ENCODE assay signal across 8 mouse cellular contexts in genomic region chr10:93160497-93160806, GRCm38 (mm10). TPM values are rescaled to one million over a fixed set of nuclear protein-coding genes. Genes with fewer than 3 reads are reported as not detected.
DNase-seq lines count a peak whose midpoint lies in the region; ATAC-seq and TF ChIP-seq lines count a peak whose summit lies in the region.

No protein-coding gene starts in this region.

- H3K36me3 ChIP-seq in hindbrain, embryonic 16.5 days (ENCODE audit: control insufficient read depth, insufficient read depth, low read length), result no peaks in the 10 kb centered on the region
- no peaks in the 10 kb centered on the region for H3K36me3 ChIP-seq in midbrain, embryonic 11.5 days (ENCODE audit: control insufficient read depth, insufficient read depth, low read length)

- peak; percentile 93; the same call in 1 of the 2 replicates for TF ChIP-seq CTCF in gastrocnemius, adult 2 months (IDR thresholded peaks at IDR 0.05)

- peak overlapping the region; percentile 99 for H3K9ac ChIP-seq in hindbrain, embryonic 16.5 days (ENCODE audit: low read depth, low read length)
- H3K9ac ChIP-seq in midbrain, embryonic 11.5 days (ENCODE audit: low read length), result peak overlapping the region; percentile 98

- peak; percentile 87 to 97 for DNase-seq in adrenal gland, adult (ENCODE audit: inconsistent age in 2 of 2, low spot score in 1 of 2)
- peak; percentile 90 for DNase-seq in gastrocnemius, adult 2 months
- DNase-seq in left cerebral cortex, postnatal 4 days, result peak; percentile 91
- peak; percentile 99 for DNase-seq in midbrain, embryonic 11.5 days (ENCODE audit: low spot score, missing footprints)
- DNase-seq in skeletal muscle tissue, adult 2 months (ENCODE audit: low read depth, low spot score), result peak; percentile 77
- peak; percentile 90 for DNase-seq in yolk sac, embryonic 10.5 days (ENCODE audit: low spot score)

- 0% methylated on average over 26 of the region's 26 CpGs for WGBS in hindbrain, embryonic 16.5 days
- under 1% methylated on average over 26 of the region's 26 CpGs for WGBS in midbrain, embryonic 11.5 days

- H3K4me1 ChIP-seq in hindbrain, embryonic 16.5 days (ENCODE audit: control insufficient read depth, insufficient read depth, low read depth, low read length), result peaks cover 6% of the 10 kb centered on the region
- H3K4me1 ChIP-seq in midbrain, embryonic 11.5 days (ENCODE audit: control insufficient read depth, insufficient read depth, low read length), result peaks cover 22% of the 10 kb centered on the region

- peak overlapping the region; percentile 74 for H3K4me2 ChIP-seq in hindbrain, embryonic 16.5 days (ENCODE audit: low read length)
- peak overlapping the region; percentile 70 for H3K4me2 ChIP-seq in midbrain, embryonic 11.5 days

- intact Hi-C loops in gastrocnemius, adult 2 months (cut with DNase I), result loop anchor here (1.0 to 5.0 kb wide), 4 partner anchors 72 to 267 kb away; no protein-coding TSS in a partner anchor
- intact Hi-C loops in left cerebral cortex, postnatal 4 days (cut with DNase I), result loop anchor here (5.0 to 10.0 kb wide), 3 partner anchors 54 to 117 kb away; no protein-coding TSS in a partner anchor

- H3K27me3 ChIP-seq in hindbrain, embryonic 16.5 days (replicated peaks; ENCODE audit: control insufficient read depth, insufficient read depth, low read length), result no peaks in the 10 kb centered on the region
- no peaks in the 10 kb centered on the region for H3K27me3 ChIP-seq in midbrain, embryonic 11.5 days (ENCODE audit: control insufficient read depth, insufficient read depth, low read length)

- ATAC-seq in common myeloid progenitor, adult 5-6 weeks (replicated peaks; ENCODE audit: low read depth, poor library complexity, severe bottlenecking), result peak; percentile 61
- ATAC-seq in hindbrain, embryonic 16.5 days, result peak; percentile 92
- peak; percentile 92 for ATAC-seq in midbrain, embryonic 11.5 days (ENCODE audit: low FRiP score)

- peak overlapping the region; percentile 96 for H3K27ac ChIP-seq in gastrocnemius, adult 2 months
- H3K27ac ChIP-seq in hindbrain, embryonic 16.5 days (ENCODE audit: low read depth, low read length), result peak overlapping the region; percentile 99
- peak overlapping the region; percentile 99 for H3K27ac ChIP-seq in midbrain, embryonic 11.5 days (ENCODE audit: low read depth, low read length)

- H3K9me3 ChIP-seq in hindbrain, embryonic 16.5 days (ENCODE audit: control insufficient read depth, low read length), result no peaks in the 10 kb centered on the region
- H3K9me3 ChIP-seq in midbrain, embryonic 11.5 days (ENCODE audit: control insufficient read depth, low read length), result no peaks in the 10 kb centered on the region

- peak overlapping the region; percentile 98 for H3K4me3 ChIP-seq in gastrocnemius, adult 2 months
- peak overlapping the region; percentile 97 for H3K4me3 ChIP-seq in hindbrain, embryonic 16.5 days (ENCODE audit: low read length)
- peak overlapping the region; percentile 95 for H3K4me3 ChIP-seq in midbrain, embryonic 11.5 days (ENCODE audit: low read depth, low read length)

RNA-seq across cellular contexts. Expression of gene Cdk17, which starts 0.2 kb away (rescaled TPM):
- total RNA-seq in common myeloid progenitor, adult 5-6 weeks (2017), result 69.2 and 87.6 TPM in 2 replicates
- 1 to 10 TPM; 5.4 to 6.1 TPM for total RNA-seq in gastrocnemius, adult 2 months (2021)
- 31.6 and 38.3 TPM in 2 replicates for polyA plus RNA-seq in hindbrain, embryonic 16.5 days (2015; fragmentation: Nextera tagmentation; extraction: Ambion mirVana)
- total RNA-seq in left cerebral cortex, postnatal 4 days (2021), result 100 to 1,000 TPM; 102 to 106 TPM
- 36.8 and 40.3 TPM in 2 replicates for polyA plus RNA-seq in midbrain, embryonic 11.5 days (2014; fragmentation: Nextera tagmentation; extraction: Ambion mirVana)

Comparison
In these comparisons a context has a peak if more than half of its experiments do, and no peak if none do; other contexts are left out.
1. Peak in every context shown above with its lines: DNase-seq, ATAC-seq, H3K4me3 ChIP-seq and H3K27ac ChIP-seq.